Mouse (Mus musculus): ENCODE data around the gene Chtop.

DNA sequence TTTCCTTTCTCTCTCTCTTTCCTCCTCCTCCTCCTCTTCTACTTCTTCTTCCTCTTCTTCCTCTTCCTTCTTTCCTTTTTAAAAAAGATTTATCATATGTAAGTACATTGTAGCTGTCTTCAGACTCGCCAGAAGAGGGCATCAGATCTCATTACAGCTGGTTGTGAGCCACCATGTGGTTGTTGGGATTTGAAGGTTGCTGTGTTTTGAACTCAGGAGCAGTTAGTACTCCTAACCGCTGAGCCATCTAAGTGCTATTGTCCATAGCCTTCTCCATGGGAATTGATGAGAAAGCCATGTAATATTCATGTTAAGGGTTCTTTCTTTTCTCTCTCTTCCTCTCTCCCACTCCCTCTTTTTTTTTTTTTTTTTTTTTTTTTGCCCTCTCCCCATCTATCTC, 17.9 kb downstream of the Chtop start:
- TF ChIP-seq CTCF (IDR thresholded peaks at IDR 0.05; ENCODE audit: control insufficient read depth, insufficient read depth, low read length) (no peak), POLR2A (IDR thresholded peaks at IDR 0.05; ENCODE audit: borderline replicate concordance, control insufficient read depth, low read depth, low read length) (no peak)
